Mouse (Mus musculus): ENCODE measurements around the gene Gm49510. TPM values are rescaled to one million over a fixed set of nuclear protein-coding genes. Genes with fewer than 3 reads are reported as not detected.

Gm49510 gene
- polyA plus RNA-seq, 1 experiment from 2014 or later, result not detected

DNA sequence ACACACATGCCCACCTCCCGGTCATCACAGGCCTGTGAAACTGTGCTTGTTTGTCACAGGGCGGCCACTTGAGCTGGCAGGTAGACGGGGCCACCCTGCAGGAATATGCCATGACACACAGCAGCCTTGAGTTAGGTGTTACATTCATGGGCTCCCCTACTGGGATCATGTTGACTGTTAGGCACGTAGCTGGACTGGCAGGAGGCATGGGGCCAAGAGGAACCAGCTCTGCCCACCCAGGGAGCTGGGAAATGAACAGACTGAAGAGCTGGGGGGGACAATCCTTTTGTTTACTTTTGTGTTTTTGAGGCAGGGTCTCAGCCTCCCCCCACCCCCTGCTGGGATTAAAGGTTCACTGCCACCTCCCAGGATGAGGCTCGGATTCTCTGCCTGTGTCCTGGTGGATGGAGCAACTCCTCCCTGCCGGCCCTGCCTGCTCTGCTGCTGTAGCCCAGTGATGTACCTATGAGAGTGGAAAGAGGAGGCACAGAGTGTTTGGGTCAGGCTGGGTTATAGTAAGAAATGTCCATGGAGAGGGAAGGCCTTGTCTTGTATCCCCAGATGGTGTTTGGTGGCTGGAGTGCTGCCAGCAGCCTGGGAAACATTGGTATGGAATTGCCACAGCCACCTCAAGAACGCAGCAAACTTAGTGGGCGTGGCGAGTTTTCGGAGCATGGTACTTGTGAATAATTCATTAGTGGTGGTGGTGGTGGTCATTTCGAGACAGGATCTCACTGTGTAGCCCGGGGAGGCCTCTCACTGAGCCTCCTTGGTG lies 16.8 kb downstream of the Gm49510 start:
- ATAC-seq, result no peak

DNA sequence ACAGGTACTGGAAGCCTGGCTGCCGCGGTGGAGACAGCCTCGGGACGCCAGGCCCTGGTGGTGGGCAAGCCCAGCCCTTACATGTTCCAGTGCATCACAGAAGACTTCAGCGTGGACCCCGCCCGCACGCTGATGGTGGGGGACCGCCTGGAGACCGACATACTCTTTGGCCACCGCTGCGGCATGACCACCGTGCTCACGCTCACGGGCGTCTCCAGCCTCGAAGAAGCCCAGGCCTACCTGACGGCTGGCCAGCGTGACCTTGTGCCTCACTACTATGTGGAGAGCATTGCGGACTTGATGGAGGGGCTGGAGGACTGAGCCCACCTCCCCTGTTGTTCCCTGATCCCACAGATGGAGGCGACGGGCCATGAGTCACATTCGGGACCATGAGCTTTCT lies 18.7 kb downstream of the Gm49510 start:
- Histone ChIP-seq H3K27ac (ENCODE audit: low read length) (no peak overlapping the region), H3K4me1 (ENCODE audit: control insufficient read depth, insufficient read depth, low read length) (peaks cover 27% of the 10 kb centered on the region), H3K4me2 (ENCODE audit: low read length) (no peak overlapping the region), H3K9me3 (replicated peaks; ENCODE audit: control insufficient read depth, low read length, poor library complexity, severe bottlenecking) (no peaks in the 10 kb centered on the region), H3K4me3 (ENCODE audit: low read depth, low read length) (no peak overlapping the region), H3K36me3 (ENCODE audit: control insufficient read depth, insufficient read depth, low read length) (peaks cover 4% of the 10 kb centered on the region), H3K27me3 (ENCODE audit: control insufficient read depth, insufficient read depth, low read depth, low read length) (no peaks in the 10 kb centered on the region), H3K9ac (ENCODE audit: low read depth, low read length) (no peak overlapping the region)
- ATAC-seq, result no peak
- WGBS, result 94% methylated on average over 23 of the region's 23 CpGs

More for the DNA sequence above, 16.8 kb downstream of the Gm49510 start:
- Histone ChIP-seq H3K27ac (ENCODE audit: low read length) (peak overlapping the region; percentile 67), H3K27me3 (ENCODE audit: control insufficient read depth, insufficient read depth, low read depth, low read length) (no peaks in the 10 kb centered on the region), H3K4me2 (ENCODE audit: low read length) (peak overlapping the region; percentile 80), H3K4me1 (ENCODE audit: control insufficient read depth, insufficient read depth, low read length) (peaks cover 30% of the 10 kb centered on the region), H3K36me3 (ENCODE audit: control insufficient read depth, insufficient read depth, low read length) (peaks cover 4% of the 10 kb centered on the region), H3K4me3 (ENCODE audit: low read depth, low read length) (peak overlapping the region; percentile 66), H3K9me3 (replicated peaks; ENCODE audit: control insufficient read depth, low read length, poor library complexity, severe bottlenecking) (no peaks in the 10 kb centered on the region), H3K9ac (ENCODE audit: low read depth, low read length) (peak overlapping the region; percentile 73)
- WGBS, result 22% methylated on average over 12 of the region's 12 CpGs

DNA sequence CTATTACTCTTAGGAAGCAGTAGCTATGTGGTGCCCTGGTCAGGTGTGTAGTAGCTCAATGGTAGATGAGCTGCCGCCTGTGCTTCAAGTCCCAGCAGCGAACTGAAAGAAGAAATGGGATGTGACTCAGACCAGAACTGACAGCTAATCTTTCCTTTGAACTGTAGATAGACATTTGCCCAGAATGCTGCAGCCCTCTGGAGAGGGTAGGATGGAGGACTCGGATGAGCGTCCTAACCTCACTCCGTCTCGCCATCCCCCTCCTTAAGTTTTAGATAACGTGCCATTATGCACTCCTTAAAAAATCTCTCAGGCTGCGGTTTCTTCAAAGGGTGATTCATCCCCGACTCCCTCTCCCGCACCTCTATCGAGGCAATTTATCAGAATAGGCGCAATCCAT lies 20.4 kb downstream of the Gm49510 start:
- peaks cover 4% of the 10 kb centered on the region for H3K36me3 ChIP-seq (ENCODE audit: control insufficient read depth, insufficient read depth, low read length)
- H3K27ac ChIP-seq (ENCODE audit: low read length), result no peak overlapping the region
- no peak overlapping the region for H3K4me2 ChIP-seq (ENCODE audit: low read length)
- no peak for ATAC-seq
- H3K27me3 ChIP-seq (ENCODE audit: control insufficient read depth, insufficient read depth, low read depth, low read length), result no peaks in the 10 kb centered on the region
- 84% methylated on average over 12 of the region's 12 CpGs for WGBS
- H3K9ac ChIP-seq (ENCODE audit: low read depth, low read length), result no peak overlapping the region
- peaks cover 21% of the 10 kb centered on the region for H3K4me1 ChIP-seq (ENCODE audit: control insufficient read depth, insufficient read depth, low read length)
- no peaks in the 10 kb centered on the region for H3K9me3 ChIP-seq (replicated peaks; ENCODE audit: control insufficient read depth, low read length, poor library complexity, severe bottlenecking)
- no peak overlapping the region for H3K4me3 ChIP-seq (ENCODE audit: low read depth, low read length)

DNA sequence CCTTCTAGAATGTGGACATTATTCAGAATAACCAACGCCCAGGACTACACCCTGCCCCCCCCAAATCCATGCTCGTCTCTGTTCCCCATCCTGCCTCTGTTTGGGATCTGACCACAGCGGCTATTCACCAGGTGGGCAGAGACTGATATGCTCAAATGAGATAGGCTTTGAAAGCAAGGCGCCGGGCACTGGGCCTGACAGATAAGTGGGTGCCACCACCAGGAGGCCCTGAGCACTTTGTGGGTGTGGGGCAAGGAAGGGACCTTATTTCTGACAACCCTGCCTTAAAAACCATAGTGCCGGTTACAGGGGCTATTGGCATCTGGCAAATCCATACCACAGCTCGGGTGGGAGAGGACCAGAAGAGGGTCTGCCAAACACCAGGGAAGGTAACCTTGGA lies 23.2 kb downstream of the Gm49510 start:
- Histone ChIP-seq H3K4me3 (ENCODE audit: low read depth, low read length) (no peak overlapping the region), H3K4me2 (ENCODE audit: low read length) (no peak overlapping the region), H3K9ac (ENCODE audit: low read depth, low read length) (no peak overlapping the region), H3K36me3 (ENCODE audit: control insufficient read depth, insufficient read depth, low read length) (peaks cover 4% of the 10 kb centered on the region), H3K27ac (ENCODE audit: low read length) (no peak overlapping the region), H3K4me1 (ENCODE audit: control insufficient read depth, insufficient read depth, low read length) (peaks cover 6% of the 10 kb centered on the region; the same call in 1 of the 2 replicates), H3K9me3 (replicated peaks; ENCODE audit: control insufficient read depth, low read length, poor library complexity, severe bottlenecking) (no peaks in the 10 kb centered on the region), H3K27me3 (ENCODE audit: control insufficient read depth, insufficient read depth, low read depth, low read length) (peaks cover 5% of the 10 kb centered on the region)
- 84% methylated on average over 7 of the region's 7 CpGs for WGBS
- ATAC-seq, result no peak

DNA sequence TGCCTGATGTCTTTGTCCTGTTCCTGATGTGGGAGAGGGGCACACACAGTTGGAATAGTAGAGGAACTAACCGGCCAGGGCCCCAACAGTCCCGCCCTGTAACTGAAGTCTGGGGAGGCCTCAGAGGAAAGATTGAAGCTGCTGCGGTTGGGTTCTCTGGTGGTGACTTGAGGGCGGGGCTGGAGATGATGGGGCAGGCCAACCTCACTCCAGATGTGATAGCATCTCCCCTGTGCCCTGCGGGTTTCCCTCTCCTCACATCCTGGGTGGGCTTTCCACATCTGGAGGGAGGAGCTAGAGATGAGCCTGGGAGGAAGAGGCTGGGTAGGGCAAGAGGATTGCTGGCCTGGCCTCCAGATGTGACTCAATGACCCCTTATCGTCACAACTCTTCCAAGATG lies 24.1 kb downstream of the Gm49510 start:
- Histone ChIP-seq H3K4me2 (ENCODE audit: low read length) (no peak overlapping the region), H3K9me3 (replicated peaks; ENCODE audit: control insufficient read depth, low read length, poor library complexity, severe bottlenecking) (no peaks in the 10 kb centered on the region), H3K27me3 (ENCODE audit: control insufficient read depth, insufficient read depth, low read depth, low read length) (peaks cover 5% of the 10 kb centered on the region), H3K4me1 (ENCODE audit: control insufficient read depth, insufficient read depth, low read length) (peaks cover 11% of the 10 kb centered on the region), H3K4me3 (ENCODE audit: low read depth, low read length) (no peak overlapping the region), H3K36me3 (ENCODE audit: control insufficient read depth, insufficient read depth, low read length) (no peaks in the 10 kb centered on the region; the same call in 1 of the 2 replicates), H3K9ac (ENCODE audit: low read depth, low read length) (no peak overlapping the region), H3K27ac (ENCODE audit: low read length) (no peak overlapping the region)
- ATAC-seq, result no peak
- 77% methylated on average over 6 of the region's 6 CpGs for WGBS

DNA sequence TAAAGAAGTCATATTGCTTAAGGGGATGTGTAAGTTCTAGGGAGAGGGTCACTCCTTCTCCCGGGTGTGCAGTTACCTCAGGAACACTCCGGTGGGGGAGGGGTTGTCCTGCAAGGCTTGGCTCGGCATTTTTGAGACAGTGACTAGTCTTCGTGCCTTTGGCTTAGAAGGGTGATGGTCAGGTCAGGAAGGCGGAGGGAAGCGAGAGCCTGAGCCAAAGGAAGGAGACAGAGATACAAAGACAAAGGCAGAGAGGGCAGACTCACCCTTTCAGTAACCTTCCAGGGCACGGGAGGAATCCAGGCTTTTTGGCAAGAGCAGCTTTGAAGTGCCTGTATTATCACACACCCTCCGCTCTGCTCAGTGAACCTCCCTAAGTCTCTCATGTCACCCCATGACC lies 25.7 kb downstream of the Gm49510 start:
- no peaks in the 10 kb centered on the region for H3K36me3 ChIP-seq (ENCODE audit: control insufficient read depth, insufficient read depth, low read length)
- no peaks in the 10 kb centered on the region for H3K9me3 ChIP-seq (replicated peaks; ENCODE audit: control insufficient read depth, low read length, poor library complexity, severe bottlenecking)
- H3K4me1 ChIP-seq (ENCODE audit: control insufficient read depth, insufficient read depth, low read length), result peaks cover 11% of the 10 kb centered on the region
- H3K27ac ChIP-seq (ENCODE audit: low read length), result no peak overlapping the region
- peaks cover 5% of the 10 kb centered on the region for H3K27me3 ChIP-seq (ENCODE audit: control insufficient read depth, insufficient read depth, low read depth, low read length)
- H3K4me3 ChIP-seq (ENCODE audit: low read depth, low read length), result no peak overlapping the region
- H3K9ac ChIP-seq (ENCODE audit: low read depth, low read length), result no peak overlapping the region
- ATAC-seq, result no peak
- H3K4me2 ChIP-seq (ENCODE audit: low read length), result no peak overlapping the region
- 40% methylated on average over 8 of the region's 8 CpGs for WGBS

DNA sequence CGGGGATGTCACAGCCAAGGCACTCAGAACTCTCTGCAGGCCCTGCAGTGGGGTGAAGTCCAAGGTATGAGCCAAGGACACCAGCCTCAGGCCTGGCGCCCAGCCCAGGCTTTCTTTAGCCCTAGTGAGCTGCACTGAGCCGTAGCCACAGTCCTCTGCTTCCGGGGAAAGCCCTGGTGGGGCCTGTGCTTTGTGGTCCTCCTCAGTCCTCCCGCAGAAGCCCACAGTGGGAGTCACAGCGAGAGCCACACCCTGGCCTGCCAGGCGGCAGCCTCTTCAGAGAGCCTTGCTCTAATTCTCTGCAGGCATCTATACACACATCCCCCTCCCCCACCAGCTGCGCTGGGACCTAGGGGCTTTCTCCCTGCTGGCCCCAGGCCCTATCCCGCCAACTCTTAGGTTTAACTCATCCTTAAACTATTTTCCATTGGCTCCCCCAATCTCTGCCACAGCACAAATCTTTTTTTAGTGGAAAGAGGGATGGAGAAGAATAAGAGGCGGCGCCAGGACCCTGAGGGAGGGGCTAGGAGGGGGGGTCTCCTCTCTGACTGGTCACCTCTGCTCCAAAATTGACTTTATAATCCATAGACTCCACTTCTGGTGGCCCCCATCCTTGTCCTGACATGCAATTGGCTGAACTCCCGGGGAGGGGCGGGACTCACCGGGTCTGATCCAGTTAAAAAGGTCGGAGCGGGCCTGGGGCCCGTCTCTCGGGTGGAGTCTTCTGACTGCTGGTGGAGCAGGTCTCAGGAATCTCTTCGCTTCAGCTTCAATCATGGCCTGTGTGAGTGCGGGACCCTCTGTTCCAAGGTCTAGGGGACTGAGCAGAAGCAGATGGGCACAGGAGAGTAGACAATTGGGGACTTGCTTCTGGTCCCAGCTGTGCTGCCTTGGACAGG lies 26.8 kb downstream of the Gm49510 start, which contains the start of gene Lgals1:
Gene Lgals1, plus strand, starts transcription at position 705 of the 899 bp plus-strand sequence.
- Histone ChIP-seq H3K27ac (ENCODE audit: low read length) (0 out of 2 replicates have a peak within 1 kb of the TSS, but pooled peaks have one; percentile 17), H3K4me1 (ENCODE audit: control insufficient read depth, insufficient read depth, low read length) (peaks cover 11% of the 10 kb centered on the region), H3K9me3 (replicated peaks; ENCODE audit: control insufficient read depth, low read length, poor library complexity, severe bottlenecking) (no peaks in the 10 kb centered on the region), H3K4me2 (ENCODE audit: low read length) (peak within 1 kb of the TSS; percentile 61), H3K36me3 (ENCODE audit: control insufficient read depth, insufficient read depth, low read length) (no peaks in the 10 kb centered on the region), H3K4me3 (ENCODE audit: low read depth, low read length) (no peak within 1 kb of the TSS), H3K9ac (ENCODE audit: low read depth, low read length) (no peak within 1 kb of the TSS), H3K27me3 (ENCODE audit: control insufficient read depth, insufficient read depth, low read depth, low read length) (peaks cover 5% of the 10 kb centered on the region)
- ATAC-seq, result peak; percentile 47; the same call in 1 of the 2 replicates
- WGBS, result 7% methylated on average over 20 of the region's 20 CpGs

DNA sequence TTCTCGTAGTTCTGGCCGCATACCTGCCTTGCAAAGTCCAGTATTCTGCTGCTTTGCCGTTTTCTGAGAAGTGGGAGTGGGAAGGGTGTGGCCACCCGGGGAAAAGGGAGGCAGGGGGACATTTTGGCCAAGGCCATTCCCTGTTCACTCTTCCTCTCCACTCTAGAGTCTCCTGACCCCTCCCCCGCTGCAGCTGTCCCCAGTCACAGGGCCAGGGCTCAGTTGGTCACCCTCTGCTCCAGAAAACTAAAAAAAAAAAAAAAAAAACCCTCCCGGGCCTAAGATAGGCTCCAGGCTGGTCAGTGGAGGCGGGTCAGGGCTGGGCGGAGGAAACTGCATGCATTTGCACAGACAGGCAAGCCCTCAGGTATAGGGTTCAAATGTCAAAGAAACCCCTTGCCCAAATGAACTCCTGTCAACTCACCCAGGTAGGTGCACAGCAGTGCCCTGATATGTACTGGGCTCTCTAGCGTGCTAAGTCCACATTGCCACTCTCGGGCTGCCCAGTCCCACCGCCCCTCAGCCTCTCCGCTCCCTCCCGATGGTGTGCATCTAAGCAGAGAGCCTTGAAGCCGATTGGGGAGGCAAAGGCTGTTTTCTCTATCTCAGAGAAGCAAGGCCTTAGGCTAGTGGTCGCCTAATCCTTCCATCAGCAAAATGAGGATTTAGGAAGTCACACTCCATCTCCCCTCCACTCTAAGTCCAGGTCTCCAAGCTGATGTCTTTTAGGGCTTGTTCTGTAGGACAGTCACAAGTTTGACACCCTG lies 27.7 kb downstream of the Gm49510 start:
- Histone ChIP-seq H3K36me3 (ENCODE audit: control insufficient read depth, insufficient read depth, low read length) (no peaks in the 10 kb centered on the region), H3K4me3 (ENCODE audit: low read depth, low read length) (no peak overlapping the region), H3K9ac (ENCODE audit: low read depth, low read length) (no peak overlapping the region), H3K27me3 (ENCODE audit: control insufficient read depth, insufficient read depth, low read depth, low read length) (peaks cover 5% of the 10 kb centered on the region), H3K4me2 (ENCODE audit: low read length) (peak overlapping the region; percentile 61), H3K4me1 (ENCODE audit: control insufficient read depth, insufficient read depth, low read length) (peaks cover 11% of the 10 kb centered on the region), H3K9me3 (replicated peaks; ENCODE audit: control insufficient read depth, low read length, poor library complexity, severe bottlenecking) (no peaks in the 10 kb centered on the region), H3K27ac (ENCODE audit: low read length) (no peak overlapping the region)
- 22% methylated on average over 15 of the region's 15 CpGs for WGBS
- ATAC-seq, result no peak

All from midbrain, embryonic 16.5 days (tissue).